Mouse (Mus musculus) ovary, postnatal 10 days (tissue): ENCODE data around the gene Gm1993.
"Not testable (repeated sequence)": the region's sequence is repeated elsewhere in the genome, so short reads cannot be mapped to it uniquely, and the experiment has no call there.

Source experiments
- DNase-seq: peaks from one replicate; pipeline ENCODE4 v3.0.0; 2022; ENCODE audit warnings: low spot score

Gene Gm1993

DNA sequence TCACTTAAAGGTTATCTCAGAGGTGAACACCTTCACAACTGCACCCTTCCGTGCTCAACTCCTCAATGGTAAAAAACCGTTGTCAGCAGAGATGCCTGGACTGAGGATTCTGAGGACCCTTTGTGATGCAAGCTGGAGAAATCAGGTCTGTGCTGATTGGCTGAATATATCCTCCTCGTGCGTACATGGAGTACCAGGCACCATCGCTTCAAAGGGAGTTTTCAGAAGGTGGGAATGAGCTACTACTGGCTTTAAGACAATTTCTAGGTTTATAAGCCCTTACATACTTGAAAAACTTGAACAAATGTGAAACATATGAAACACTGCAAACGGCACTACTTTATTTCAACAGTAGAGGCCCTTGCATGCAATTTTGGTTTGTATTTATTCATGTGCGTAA, at the start of gene Gm1993:
TSS of gene Gm1993 (minus strand) at position 101 of the 400 bp plus-strand sequence.
- not testable (repeated sequence) for DNase-seq
